Mouse (Mus musculus) CH12.LX (cell line): ENCODE measurements around the gene Nedd4. TPM values are rescaled to one million over a fixed set of nuclear protein-coding genes. Genes with fewer than 3 reads are reported as not detected.

ENCODE experiments used
- DNase-seq: peaks from one replicate; pipeline ENCODE4 v3.0.0-alpha.2; 2013; ENCODE audit errors: extremely low read depth
- H3K27ac ChIP-seq: 2 replicates; pipeline ENCODE4 v1.5.1; 2012; ENCODE audit warnings: low read depth, mild to moderate bottlenecking, control low read depth, moderate library complexity; ENCODE audit not compliant: insufficient read depth
- H3K27me3 ChIP-seq: replicated peaks from 2 replicates; pipeline ENCODE3; 2012; ENCODE audit warnings: inconsistent platforms
- H3K36me3 ChIP-seq, 2 experiments: replicated peaks in 1 of 2; 2 replicates each; pipeline versions ENCODE3 to v1.6.1; 2012; ENCODE audit warnings: inconsistent platforms in 1 of 2, low read length in 1 of 2, mild to moderate bottlenecking in 1 of 2, mixed read lengths in 1 of 2, moderate library complexity in 1 of 2; ENCODE audit not compliant: control insufficient read depth in 1 of 2, insufficient read depth in 1 of 2
- H3K4me1 ChIP-seq, 2 experiments: 2 replicates each; pipeline ENCODE4 v1.6.1; 2012; ENCODE audit warnings: inconsistent platforms in 1 of 2, moderate library complexity in 1 of 2; ENCODE audit not compliant: insufficient read depth in 2 of 2, control insufficient read depth in 1 of 2
- H3K4me2 ChIP-seq: 2 replicates; pipeline ENCODE4 v1.6.1; 2012; ENCODE audit warnings: low read depth, mild to moderate bottlenecking, control low read depth; ENCODE audit not compliant: poor library complexity, insufficient read depth, severe bottlenecking
- H3K4me3 ChIP-seq, 3 experiments: fragments of 150-350 bp in 1 of 3; sonication (generic) in 1 of 3; replicated peaks in 1 of 3; 2 replicates each; pipeline versions ENCODE3 to v1.5.1; 2011 to 2012; ENCODE audit warnings: low read depth in 2 of 3, low read length in 2 of 3, mild to moderate bottlenecking in 2 of 3, moderate library complexity in 2 of 3, control low read depth in 1 of 3, improper control_type of control experiment in 1 of 3, inconsistent platforms in 1 of 3, mixed read lengths in 1 of 3; ENCODE audit not compliant: poor library complexity in 1 of 3
- H3K79me2 ChIP-seq: replicated peaks from 2 replicates; pipeline ENCODE4 v1.6.1; 2012; ENCODE audit warnings: mild to moderate bottlenecking, moderate library complexity; ENCODE audit not compliant: control insufficient read depth, poor library complexity, insufficient read depth, severe bottlenecking; ENCODE audit errors: extremely low read depth
- H3K9ac ChIP-seq: 2 replicates; pipeline ENCODE4 v1.6.1; 2012; ENCODE audit warnings: low read depth, mild to moderate bottlenecking, control low read depth, moderate library complexity; ENCODE audit not compliant: insufficient read depth
- H3K9me3 ChIP-seq: replicated peaks from 2 replicates; pipeline ENCODE3; 2012; ENCODE audit warnings: low read length, inconsistent platforms, mixed read lengths
- BHLHE40 ChIP-seq: IDR thresholded peaks from 2 replicates; pipeline ENCODE4 v1.6.1; 2011; ENCODE audit warnings: mild to moderate bottlenecking, low read depth, low read length, improper control_type of control experiment
- CHD2 ChIP-seq: IDR thresholded peaks from 2 replicates; pipeline ENCODE4 v1.6.1; 2011; ENCODE audit warnings: low read length, improper control_type of control experiment
- CTCF ChIP-seq, 2 experiments: IDR thresholded peaks in 1 of 2; conservative IDR thresholded peaks in 1 of 2; 2 replicates each; pipeline ENCODE4 v1.5.1; 2011 to 2012; ENCODE audit warnings: low read depth in 2 of 2, low read length in 2 of 2, improper control_type of control experiment in 1 of 2, inconsistent platforms in 1 of 2, mild to moderate bottlenecking in 1 of 2, moderate library complexity in 1 of 2
- E2F4 ChIP-seq: IDR thresholded peaks from 2 replicates; pipeline ENCODE4 v1.6.1; 2011; ENCODE audit warnings: low read depth, low read length, improper control_type of control experiment; ENCODE audit not compliant: insufficient replicate concordance
- ELF1 ChIP-seq: IDR thresholded peaks from 2 replicates; pipeline ENCODE4 v1.6.1; 2014; ENCODE audit warnings: low read depth, mild to moderate bottlenecking, inconsistent platforms, low read length, improper control_type of control experiment
- EP300 ChIP-seq: IDR thresholded peaks from 2 replicates; pipeline ENCODE4 v1.6.1; 2011; ENCODE audit warnings: low read length, improper control_type of control experiment
- ETS1 ChIP-seq: conservative IDR thresholded peaks from 2 replicates; pipeline ENCODE4 v1.6.1; 2012; ENCODE audit warnings: low read depth, mild to moderate bottlenecking, inconsistent platforms, low read length, improper control_type of control experiment, moderate library complexity
- GABPA ChIP-seq: IDR thresholded peaks from 2 replicates; pipeline ENCODE4 v1.6.1; 2012; ENCODE audit warnings: low read depth, low read length, improper control_type of control experiment, inconsistent platforms; ENCODE audit not compliant: insufficient replicate concordance
- HCFC1 ChIP-seq: IDR thresholded peaks from 2 replicates; pipeline ENCODE4 v1.6.1; 2012; ENCODE audit warnings: low read depth, mild to moderate bottlenecking, inconsistent platforms, low read length, improper control_type of control experiment
- IRF4 ChIP-seq: IDR thresholded peaks from 2 replicates; pipeline ENCODE4 v1.6.1; 2014; ENCODE audit warnings: low read depth, mild to moderate bottlenecking, inconsistent platforms, low read length, improper control_type of control experiment
- JUN ChIP-seq: IDR thresholded peaks from 2 replicates; pipeline ENCODE4 v1.6.1; 2011; ENCODE audit warnings: low read depth, mild to moderate bottlenecking, low read length, improper control_type of control experiment, moderate library complexity; ENCODE audit not compliant: insufficient read depth
- JUND ChIP-seq: conservative IDR thresholded peaks from 2 replicates; pipeline ENCODE4 v1.6.1; 2011; ENCODE audit warnings: low read depth, low read length, improper control_type of control experiment
- MAFK ChIP-seq: IDR thresholded peaks from 2 replicates; pipeline ENCODE4 v1.6.1; 2011; ENCODE audit warnings: low read length, improper control_type of control experiment; ENCODE audit not compliant: insufficient replicate concordance
- MAX ChIP-seq: IDR thresholded peaks from 2 replicates; pipeline ENCODE4 v1.6.1; 2011; ENCODE audit warnings: low read length, improper control_type of control experiment
- MAZ ChIP-seq: IDR thresholded peaks from 2 replicates; pipeline ENCODE4 v1.6.1; 2012; ENCODE audit warnings: low read depth, mild to moderate bottlenecking, inconsistent platforms, low read length, improper control_type of control experiment, moderate library complexity
- MEF2A ChIP-seq: IDR thresholded peaks from 2 replicates; pipeline ENCODE4 v1.6.1; 2014; ENCODE audit warnings: low read depth, mild to moderate bottlenecking, inconsistent platforms, low read length, improper control_type of control experiment, borderline replicate concordance
- NELFE ChIP-seq: IDR thresholded peaks from 2 replicates; pipeline ENCODE4 v1.6.1; 2011; ENCODE audit warnings: low read depth, low read length, improper control_type of control experiment
- PAX5 ChIP-seq: IDR thresholded peaks from 2 replicates; pipeline ENCODE4 v1.6.1; 2012; ENCODE audit warnings: low read length, inconsistent platforms, mixed read lengths
- POLR2A ChIP-seq: IDR thresholded peaks from 2 replicates; pipeline ENCODE4 v1.6.1; 2011; ENCODE audit warnings: low read depth, mild to moderate bottlenecking, improper control_type of control experiment, low read length
- POLR2AphosphoS2 ChIP-seq: IDR thresholded peaks from 2 replicates; pipeline ENCODE4 v1.6.1; 2011; ENCODE audit warnings: low read depth, low read length, improper control_type of control experiment
- RAD21 ChIP-seq: IDR thresholded peaks from 2 replicates; pipeline ENCODE4 v1.6.1; 2011; ENCODE audit warnings: low read depth, mild to moderate bottlenecking, low read length, improper control_type of control experiment, moderate library complexity
- RCOR1 ChIP-seq: conservative IDR thresholded peaks from 2 replicates; pipeline ENCODE4 v1.6.1; 2012; ENCODE audit warnings: low read depth, mild to moderate bottlenecking, inconsistent platforms, low read length, improper control_type of control experiment
- SMC3 ChIP-seq: IDR thresholded peaks from 2 replicates; pipeline ENCODE4 v1.6.1; 2011; ENCODE audit warnings: low read depth, low read length, improper control_type of control experiment
- UBTF ChIP-seq: IDR thresholded peaks from 2 replicates; pipeline ENCODE4 v1.6.1; 2012; ENCODE audit warnings: low read depth, mild to moderate bottlenecking, inconsistent platforms, low read length, improper control_type of control experiment, moderate library complexity
- USF1 ChIP-seq: IDR thresholded peaks from 2 replicates; pipeline ENCODE4 v1.6.1; 2014; ENCODE audit warnings: low read depth, mild to moderate bottlenecking, inconsistent platforms, low read length, improper control_type of control experiment
- ZKSCAN1 ChIP-seq: IDR thresholded peaks from 2 replicates; pipeline ENCODE4 v1.6.1; 2012; ENCODE audit warnings: low read depth, inconsistent platforms, low read length, improper control_type of control experiment, borderline replicate concordance
- ZMIZ1 ChIP-seq: IDR thresholded peaks from 2 replicates; pipeline ENCODE4 v1.6.1; 2012; ENCODE audit warnings: low read depth, mild to moderate bottlenecking, inconsistent platforms, low read length, improper control_type of control experiment
- ZNF384 ChIP-seq: IDR thresholded peaks from 2 replicates; pipeline ENCODE4 v1.6.1; 2012; ENCODE audit warnings: low read depth, low read length, improper control_type of control experiment, inconsistent platforms
- dilution Hi-C: fragments of 300-500 bp; cut with MboI; formaldehyde crosslinking; loops from 2 replicates; pipeline ENCODE4 v1.14.3; 2020; ENCODE audit warnings: low sequenced_read_pairs; ENCODE audit not compliant: extremely low pct_unique_long_range_greater_than_20kb, extremely low pct_ligation_motif_present
- in situ Hi-C: fragments of 300-500 bp; cut with MboI; formaldehyde crosslinking; loops from 3 replicates; pipeline ENCODE4 v1.14.3; 2019; ENCODE audit warnings: low sequenced_read_pairs, low pct_ligation_motif_present, low pct_unique_long_range_greater_than_20kb, mixed read lengths
- polyA plus RNA-seq: library from polyadenylated mRNA; unstranded; fragments of >175 nt; gene quantifications from 2 replicates; pipeline ENCODE4 v1.2.1, GENCODE M21; 2012; ENCODE audit warnings: low read depth; ENCODE audit not compliant: insufficient read length
- total RNA-seq, 2 experiments: library from RNA; depleted of rRNA; stranded (reverse); fragments of 300-350 nt in 1 of 2; fragments of >200 nt in 1 of 2; gene quantifications; 2 replicates each; pipeline ENCODE4 v1.2.3; 2012 to 2014

Nedd4 gene
- total and polyA plus RNA-seq, 3 experiments, result 56.9 to 211 (median 206) TPM

GRCm38 (mm10) chr9:72623605-72624004 lies 38.5 kb upstream of the Nedd4 start:
- H3K4me1 ChIP-seq, result no peaks in the 10 kb centered on the region
- H3K9me3 ChIP-seq, result no peaks in the 10 kb centered on the region
- in situ Hi-C loops, result no loop called here
- H3K4me2 ChIP-seq, result no peak overlapping the region
- no peak overlapping the region for H3K9ac ChIP-seq
- no peaks in the 10 kb centered on the region for H3K79me2 ChIP-seq
- H3K27me3 ChIP-seq, result no peaks in the 10 kb centered on the region
- no peak overlapping the region for H3K27ac ChIP-seq
- H3K4me3 ChIP-seq, result no peak overlapping the region
- no peak for TF ChIP-seq JUN
- no peak for TF ChIP-seq USF1
- TF ChIP-seq SMC3, result no peak
- no peak for TF ChIP-seq UBTF
- no peak for TF ChIP-seq IRF4
- TF ChIP-seq RCOR1, result no peak
- no peak for TF ChIP-seq ETS1
- no peak for TF ChIP-seq BHLHE40
- no peak for TF ChIP-seq MAX
- TF ChIP-seq PAX5, result no peak
- no peak for TF ChIP-seq JUND
- TF ChIP-seq ZKSCAN1, result no peak
- no peak for DNase-seq
- dilution Hi-C loops, result no loop called here
- peaks cover 11 to 31% of the 10 kb centered on the region in 2 experiments for H3K36me3 ChIP-seq

- H3K4me3 ChIP-seq, result no peak overlapping the region
- DNase-seq, result no peak
- no peaks in the 10 kb centered on the region for H3K9me3 ChIP-seq
- dilution Hi-C loops, result no loop called here
- in situ Hi-C loops, result no loop called here
- H3K36me3 ChIP-seq, result peaks cover 0 to 9% of the 10 kb centered on the region in 2 experiments
- no peaks in the 10 kb centered on the region for H3K4me1 ChIP-seq
- H3K27me3 ChIP-seq, result no peaks in the 10 kb centered on the region
- TF ChIP-seq JUN, result no peak
- no peak for TF ChIP-seq CHD2
- TF ChIP-seq USF1, result no peak
- TF ChIP-seq HCFC1, result no peak
- TF ChIP-seq POLR2A, result no peak
- no peak for TF ChIP-seq NELFE
- TF ChIP-seq POLR2AphosphoS2, result no peak
- no peak for TF ChIP-seq MEF2A
- TF ChIP-seq EP300, result no peak
- TF ChIP-seq MAZ, result no peak
- TF ChIP-seq ZKSCAN1, result no peak
- TF ChIP-seq CTCF (conservative IDR thresholded peaks at IDR 0.05 in 1 of 2, IDR thresholded peaks at IDR 0.05 in 1 of 2; ENCODE audit: low read depth in 2 of 2, low read length in 2 of 2), result no peak
- no peak for TF ChIP-seq MAFK
- no peak for TF ChIP-seq ZNF384
- TF ChIP-seq SMC3, result no peak
- no peak for TF ChIP-seq ELF1
- no peak for TF ChIP-seq E2F4
- no peak for TF ChIP-seq RAD21
- no peak for TF ChIP-seq ZMIZ1
- TF ChIP-seq GABPA, result no peak
- no peaks in the 10 kb centered on the region for H3K79me2 ChIP-seq
- H3K9ac ChIP-seq, result no peak overlapping the region
- no peak overlapping the region for H3K4me2 ChIP-seq
- no peak overlapping the region for H3K27ac ChIP-seq
Observed at GRCm38 (mm10) chr9:72627598-72627997, 34.5 kb upstream of the Nedd4 start.
